Mouse (Mus musculus): ENCODE data around the gene Parvg.

- TF ChIP-seq CTCF (IDR thresholded peaks at IDR 0.05; ENCODE audit: control insufficient read depth, insufficient read depth, low read length) (no peak), POLR2A (IDR thresholded peaks at IDR 0.05; ENCODE audit: borderline replicate concordance, control insufficient read depth, low read depth, low read length) (no peak)
Observed at GRCm38 (mm10) chr15:84324870-84325553, 1.2 kb downstream of the Parvg start.

Measured in bone marrow, adult 2 months (tissue).